Mouse (Mus musculus) ES-E14 (cell line): ENCODE measurements around the gene Olfr70.

Experiments
- CHD2 ChIP-seq: IDR thresholded peaks from 2 replicates; pipeline ENCODE4 v1.6.1; 2014; ENCODE audit warnings: mild to moderate bottlenecking, low read depth, low read length, inconsistent platforms
- HCFC1 ChIP-seq: IDR thresholded peaks from 2 replicates; pipeline ENCODE4 v1.6.1; 2012; ENCODE audit warnings: low read length, inconsistent platforms, borderline replicate concordance; ENCODE audit not compliant: insufficient read depth
- MAFK ChIP-seq: IDR thresholded peaks from 2 replicates; pipeline ENCODE4 v1.6.1; 2014; ENCODE audit warnings: mild to moderate bottlenecking, low read depth, low read length, inconsistent platforms; ENCODE audit not compliant: insufficient read depth

DNA sequence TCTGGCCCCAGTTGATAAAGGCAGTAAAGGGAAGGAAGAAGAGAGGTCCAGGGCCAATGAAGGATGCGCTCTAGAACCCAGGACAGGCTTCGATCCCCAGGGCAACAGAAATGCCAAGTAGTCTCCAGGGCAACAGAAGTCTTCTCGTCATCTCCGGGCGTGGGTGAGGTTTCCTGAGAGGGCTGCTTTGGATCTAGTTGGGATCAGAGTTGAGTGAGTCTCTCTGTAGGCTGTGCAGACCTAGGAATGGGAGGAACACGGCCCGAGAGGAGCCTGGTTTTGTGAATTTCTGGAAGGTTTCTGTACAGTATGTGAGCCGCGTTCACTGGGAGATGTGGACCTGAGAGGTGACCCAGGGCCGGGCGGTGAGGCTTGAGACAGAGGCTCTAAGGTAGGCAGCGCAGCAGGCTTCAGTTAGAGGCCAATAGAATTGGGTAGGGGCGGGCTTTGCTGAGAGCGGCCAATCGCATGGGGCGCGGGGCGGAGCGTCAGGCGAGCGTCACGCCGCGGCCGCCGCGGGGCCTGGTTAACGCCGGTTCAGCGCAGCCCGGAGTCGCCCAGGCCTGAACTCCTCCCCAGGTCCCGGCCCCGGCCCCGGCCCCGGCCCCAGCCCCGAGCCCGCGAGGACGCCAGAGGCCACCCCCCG, 31.7 kb downstream of the Olfr70 start, which contains the start of the genes Tmem8b and Fam221b:
- TF ChIP-seq HCFC1 (no peak), MAFK (no peak), CHD2 (no peak)
